Mouse (Mus musculus) embryo, embryonic 10.5 days (tissue): ENCODE measurements at regions not wholly inside any gene's neighbourhood (a gene's known extent, or its start where the extent isn't known, plus 50 kb on each side); places are given as distances from the start of the nearest gene placed in this dataset.
A peak's percentile ranks its signal among the peaks of the same experiment; 100 is the strongest.
"Not testable (repeated sequence)": the region's sequence is repeated elsewhere in the genome, so short reads cannot be mapped to it uniquely, and the experiment has no call there.

ENCODE experiments used
- DNase-seq: peaks from one replicate; pipeline ENCODE4 v3.0.0-alpha.2; 2015; ENCODE audit warnings: low spot score

- DNase-seq = no peak
Measured at GRCm38 (mm10) chr10:70866737-70867136, 211.0 kb upstream of the Phyhipl start.

DNA sequence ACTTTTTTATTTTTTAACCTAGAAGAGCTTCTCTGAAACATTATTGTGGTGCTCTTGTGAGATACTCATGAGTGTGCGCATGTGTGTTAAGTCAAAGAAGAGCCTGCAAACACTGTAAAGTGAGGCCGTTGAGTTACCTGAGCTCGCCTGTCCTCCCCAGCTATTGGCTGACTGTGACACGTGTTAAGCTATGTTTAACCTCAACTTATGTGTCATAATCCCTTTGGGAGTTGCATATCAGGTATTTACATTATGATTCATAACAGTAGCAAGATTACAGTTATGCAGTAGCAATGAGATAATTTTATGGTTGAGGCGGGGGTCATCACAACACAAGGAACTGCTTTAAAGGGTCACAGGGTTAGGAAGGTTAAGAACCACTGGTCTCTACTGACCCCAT is 208.9 kb upstream of the Phyhipl start:
- DNase-seq = no peak

GRCm38 (mm10) chr10:70862022-70862335 is 206.2 kb upstream of the Phyhipl start:
- DNase-seq = no peak

- peak; percentile 63 for DNase-seq
Measured at GRCm38 (mm10) chr10:70861131-70862021, 205.6 kb upstream of the Phyhipl start.

DNA sequence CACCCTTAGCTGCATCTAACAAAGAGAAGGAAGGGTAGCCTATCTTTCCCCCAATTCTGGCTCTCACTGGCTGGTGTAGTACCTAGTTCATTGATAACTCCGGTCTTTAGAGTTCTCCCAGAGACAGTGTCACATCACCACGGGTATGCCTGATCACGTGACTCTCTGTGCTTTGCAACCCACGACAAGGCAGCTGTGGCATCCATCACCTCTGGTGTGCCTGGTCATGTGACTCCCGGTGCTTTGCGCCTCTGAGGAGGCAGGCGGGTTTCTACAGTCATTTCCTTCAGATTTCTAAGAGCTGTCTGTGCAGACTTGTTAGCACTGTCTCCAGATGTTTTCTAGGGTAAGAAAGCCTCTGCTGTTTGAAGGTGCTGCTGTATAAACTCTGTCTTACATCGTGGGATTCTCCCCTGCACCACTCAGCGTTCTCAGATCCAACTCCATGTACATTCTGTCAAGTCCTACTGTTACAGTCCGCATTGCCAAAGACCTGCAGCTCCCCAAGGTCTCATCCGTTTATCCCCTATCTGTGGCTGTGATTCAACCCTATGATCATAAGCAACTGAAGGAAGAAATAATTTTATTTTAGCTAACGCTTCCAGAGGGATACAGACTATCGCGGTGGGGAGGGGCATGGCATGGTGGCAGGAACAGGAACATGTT is 201.5 kb upstream of the Phyhipl start:
- DNase-seq = no peak

GRCm38 (mm10) chr10:70855948-70856347 is 200.2 kb upstream of the Phyhipl start:
- no peak for DNase-seq

- no peak for DNase-seq
Measured at GRCm38 (mm10) chr10:70853614-70854013, 197.8 kb upstream of the Phyhipl start.

DNA sequence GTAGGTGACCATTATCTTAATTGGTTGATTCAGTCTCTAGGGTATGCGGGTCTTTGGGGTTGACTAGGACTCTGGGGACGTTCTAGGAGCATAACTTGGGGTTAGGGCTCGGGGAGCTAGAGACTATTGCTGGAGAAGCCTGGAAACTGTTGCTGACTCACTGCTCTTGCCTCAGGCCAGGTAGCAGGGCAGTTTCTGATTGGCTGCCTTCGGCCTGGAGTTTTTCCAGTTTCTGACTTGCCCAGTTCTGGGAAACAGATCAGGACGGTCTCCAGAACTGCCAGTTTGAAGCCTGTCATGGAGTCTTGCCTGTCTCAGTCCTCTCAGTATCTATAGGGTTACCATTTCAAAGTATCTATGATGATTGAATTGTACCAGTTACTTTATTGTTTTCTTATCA is 192.4 kb upstream of the Phyhipl start:
- DNase-seq = no peak

DNA sequence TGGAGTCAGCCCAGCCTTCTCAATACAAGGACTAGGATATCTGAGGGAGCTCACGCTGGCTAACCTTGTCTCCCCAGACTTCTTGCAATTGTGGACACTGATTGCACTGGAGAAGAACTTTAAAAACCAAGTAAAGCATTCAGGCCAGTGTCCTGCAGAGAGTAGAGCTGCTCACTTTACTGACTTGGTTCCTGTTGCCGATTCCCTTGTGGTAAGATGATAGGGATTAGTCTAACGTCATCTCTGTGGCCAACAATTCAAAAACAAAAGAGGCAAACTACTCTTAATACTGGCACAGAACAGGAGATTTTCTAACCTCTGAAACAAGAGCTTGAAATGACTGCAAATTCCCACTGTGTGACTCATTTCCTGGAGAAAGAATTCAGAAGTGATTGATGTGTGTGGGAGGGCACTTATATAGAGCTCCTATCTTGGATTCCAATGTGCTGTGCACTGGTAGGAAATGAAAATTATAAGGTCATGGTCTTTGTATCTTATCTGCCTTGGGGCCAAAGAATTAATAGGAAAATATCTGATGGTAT is 191.6 kb upstream of the Phyhipl start:
- no peak for DNase-seq

GRCm38 (mm10) chr10:70846281-70847168 is 190.8 kb upstream of the Phyhipl start:
- DNase-seq = no peak

GRCm38 (mm10) chr10:70843848-70844247 is 188.1 kb upstream of the Phyhipl start:
- DNase-seq = no peak

DNA sequence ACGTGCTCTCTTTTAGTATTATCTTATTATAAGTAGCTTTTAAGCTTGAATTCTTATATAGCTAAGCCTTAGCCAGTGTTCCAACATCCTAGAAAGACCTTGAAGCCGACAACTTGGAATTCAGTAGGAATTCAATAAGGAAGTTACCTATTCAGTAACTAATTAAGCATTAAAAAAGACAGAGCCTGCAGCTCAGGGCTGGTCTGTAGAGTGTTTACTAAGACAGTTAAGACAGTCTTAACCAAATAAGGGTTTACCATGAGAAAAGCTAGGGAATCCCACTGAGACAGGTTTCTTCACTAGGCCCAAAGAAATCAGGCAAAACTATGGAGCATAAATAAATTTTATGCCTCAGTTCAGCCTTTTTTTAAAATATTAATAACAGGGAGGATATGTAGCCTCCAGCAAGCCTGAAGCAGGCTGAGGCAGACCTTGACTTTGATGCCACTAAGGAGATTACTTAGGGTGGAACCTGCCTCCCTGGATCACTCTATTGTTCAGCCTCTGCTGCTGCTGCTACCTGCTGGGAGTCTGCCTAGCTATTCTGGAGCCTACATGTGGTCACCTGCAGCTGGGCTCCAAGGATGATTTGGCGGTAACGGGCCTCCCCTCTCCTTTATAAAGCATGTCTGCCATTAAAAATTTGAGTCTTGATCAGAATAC is 186.5 kb upstream of the Phyhipl start:
- DNase-seq = no peak

DNA sequence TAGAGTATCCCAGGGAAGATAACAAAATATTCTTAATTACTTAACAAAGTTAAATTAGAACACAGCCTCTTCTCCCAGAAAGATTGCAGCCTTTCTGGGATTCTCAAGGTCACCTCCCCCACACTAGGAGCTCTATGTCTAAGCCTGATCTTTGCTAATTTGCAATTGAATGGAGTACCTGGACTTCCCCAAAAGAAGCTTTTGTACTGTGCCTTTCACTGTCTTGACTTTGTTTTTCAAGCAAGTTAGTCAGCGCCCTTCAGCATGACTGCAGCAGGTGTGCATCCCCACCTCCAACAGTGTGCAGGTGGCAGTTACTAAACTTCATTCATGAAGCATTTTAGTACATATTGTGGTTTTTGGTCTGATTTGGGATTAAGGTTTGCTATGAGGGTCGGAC is 185.4 kb upstream of the Phyhipl start:
- DNase-seq = not testable (repeated sequence)

- DNase-seq = no peak
Measured at GRCm38 (mm10) chr10:70838147-70838546, 182.4 kb upstream of the Phyhipl start.

- no peak for DNase-seq
Measured at GRCm38 (mm10) chr10:70837326-70837725, 181.6 kb upstream of the Phyhipl start.

DNA sequence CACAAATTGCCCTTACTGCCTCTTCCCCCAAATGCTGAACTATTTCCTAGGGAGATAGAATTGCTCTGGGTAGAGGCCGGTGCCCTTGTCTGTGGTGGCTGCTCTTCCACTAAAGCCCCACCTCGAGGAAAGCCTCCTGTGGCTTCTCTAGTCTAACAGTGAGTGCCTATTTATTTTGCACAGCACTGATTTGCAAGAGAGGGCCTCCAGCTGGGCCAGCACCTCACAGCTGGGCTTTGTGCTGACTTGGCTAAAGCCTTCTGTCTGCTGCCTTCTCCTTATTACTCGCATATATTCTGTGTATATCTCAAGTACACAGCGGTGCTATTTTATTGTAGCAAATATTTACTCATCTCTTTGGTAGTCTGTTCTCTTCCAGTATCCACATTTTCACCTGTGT is 176.9 kb upstream of the Phyhipl start:
- no peak for DNase-seq

DNA sequence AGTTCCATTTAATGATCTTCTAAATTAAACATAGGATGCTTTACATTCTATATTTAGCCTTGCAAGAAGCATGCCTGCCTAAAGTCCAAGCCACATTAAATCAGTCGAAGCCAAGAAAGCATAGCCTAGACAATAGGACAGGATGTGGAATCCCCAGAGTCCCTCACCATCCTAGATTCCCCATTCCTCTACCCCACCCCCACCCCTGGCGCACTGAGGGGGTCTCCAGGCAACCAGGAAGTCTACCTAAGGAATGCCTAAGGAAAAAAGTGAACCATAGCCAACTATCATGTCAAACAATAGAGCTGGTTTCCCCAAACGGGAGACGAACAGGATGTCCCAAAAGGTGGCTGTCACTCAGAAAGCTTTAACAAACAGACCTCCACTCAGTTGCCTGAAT is 172.5 kb upstream of the Phyhipl start:
- DNase-seq = peak; percentile 76

- not testable (repeated sequence) for DNase-seq
Measured at GRCm38 (mm10) chr10:70827522-70827921, 171.8 kb upstream of the Phyhipl start.

DNA sequence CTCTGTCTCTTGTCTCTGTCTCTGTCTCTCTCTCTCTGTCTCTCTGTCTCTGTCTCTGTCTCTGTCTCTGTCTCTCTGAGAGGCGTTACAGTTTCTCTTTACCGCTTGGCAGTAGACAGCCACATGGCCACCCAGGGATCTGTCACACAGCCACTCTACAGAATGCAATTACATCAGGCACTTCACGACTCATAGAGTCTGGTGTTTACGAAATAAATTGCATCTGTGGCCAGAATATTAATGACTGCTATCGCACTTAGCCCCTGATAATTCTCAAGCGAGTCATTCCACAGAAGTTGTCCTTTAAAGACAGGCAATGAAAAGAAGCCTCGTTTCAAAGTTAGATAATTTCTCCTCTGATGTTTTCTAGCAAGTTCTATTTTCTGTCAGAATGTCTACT is 170.9 kb upstream of the Phyhipl start:
- no peak for DNase-seq

DNA sequence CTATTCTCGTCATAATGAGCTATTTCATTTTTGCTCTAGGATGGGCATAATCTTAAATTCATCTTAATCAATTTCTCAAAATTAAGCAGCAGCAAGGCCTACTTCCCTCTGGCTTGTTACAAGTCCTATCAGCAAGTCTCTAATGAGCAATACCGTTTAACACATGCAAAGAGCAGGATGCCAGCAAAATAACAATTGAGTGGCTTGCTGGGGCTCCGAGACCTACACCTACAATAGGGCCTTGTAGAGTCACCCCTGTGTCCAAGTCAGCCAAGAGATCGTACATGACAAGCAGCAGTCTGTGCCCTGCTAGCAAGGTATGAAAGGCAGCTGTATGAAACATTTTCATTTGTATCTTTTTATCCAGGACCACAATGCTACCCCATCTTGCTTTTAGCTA is 169.7 kb upstream of the Phyhipl start:
- DNase-seq = no peak

DNA sequence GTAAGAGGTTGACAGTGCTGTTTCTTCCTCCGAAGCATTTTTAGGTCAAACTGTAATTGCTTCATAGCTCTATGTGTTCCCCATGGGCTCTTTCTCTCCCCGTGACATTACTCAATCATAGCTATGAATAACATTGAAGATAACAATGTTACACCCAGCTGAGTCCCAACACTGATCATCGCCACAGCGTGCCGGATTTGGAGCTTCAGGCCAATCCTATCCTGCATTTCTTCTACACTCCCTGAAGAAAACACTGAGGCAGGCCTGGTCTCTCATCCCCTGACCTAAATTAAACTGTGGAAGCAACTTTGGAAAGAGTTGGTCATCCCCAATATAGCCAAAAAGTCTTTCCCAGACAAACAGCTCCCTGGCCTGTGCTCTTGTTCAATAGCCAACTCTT is 168.7 kb upstream of the Phyhipl start:
- no peak for DNase-seq

DNA sequence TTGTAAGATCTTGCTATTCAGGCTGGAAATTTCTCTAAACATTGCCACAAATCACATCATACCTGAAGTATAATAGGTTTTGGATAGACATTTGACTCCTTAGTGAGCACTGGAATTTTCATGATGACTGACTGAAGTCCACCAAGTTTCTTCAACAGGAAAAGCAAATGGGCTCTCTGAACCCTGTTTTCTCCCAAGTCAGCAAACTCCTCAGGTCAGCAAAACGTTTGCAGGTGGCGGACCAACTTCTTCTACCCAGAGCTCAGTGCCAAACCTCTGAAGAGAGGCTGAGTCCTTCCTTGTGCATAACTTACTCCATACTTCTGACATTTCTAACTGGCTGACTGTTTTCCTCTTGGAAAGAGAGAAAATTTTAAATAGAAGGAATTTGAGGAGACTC is 164.2 kb upstream of the Phyhipl start:
- DNase-seq = no peak
